Mouse (Mus musculus) embryo, embryonic 11.5 days (tissue): Measurements from ENCODE around the gene Gm10837.

ENCODE experiments used
- DNase-seq: peaks from one replicate; pipeline ENCODE4 v3.0.0-alpha.2; 2012; ENCODE audit warnings: low read depth, low spot score

The Gm10837 gene

GRCm38 (mm10) chr14:122464763-122465741, 25.3 kb upstream of the Gm10837 start, which contains the start of gene Zic5:
Gene Zic5 (minus strand): TSS chr14:122465677.
- no peak for DNase-seq

DNA sequence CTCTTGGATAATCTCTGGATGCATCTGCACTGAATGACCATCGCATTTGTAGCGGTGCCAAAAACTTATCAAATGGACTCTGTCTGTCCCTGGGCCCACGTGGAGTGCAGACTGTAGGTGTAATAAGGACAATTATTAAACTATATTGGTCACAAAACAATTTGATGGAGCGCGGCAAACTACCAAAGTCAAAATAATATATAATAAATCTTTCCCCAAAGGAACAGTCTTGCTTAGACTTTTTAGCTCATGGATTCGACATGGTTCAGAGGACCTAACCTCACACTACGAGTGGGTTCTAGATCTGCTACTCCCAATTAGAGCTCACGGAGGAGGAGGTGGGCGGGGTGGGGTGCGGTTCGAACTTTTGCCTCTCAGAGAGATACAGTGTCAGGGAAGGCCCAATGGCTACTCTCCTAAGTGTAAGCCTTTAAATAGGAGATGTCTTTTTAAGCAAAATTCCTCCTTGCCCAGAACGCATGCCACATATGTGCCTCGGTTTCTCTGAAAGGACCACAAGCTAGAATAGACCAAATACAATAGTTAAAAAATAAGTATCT, 24.4 kb upstream of the Gm10837 start:
- DNase-seq: no peak

- no peak for DNase-seq
Observed at GRCm38 (mm10) chr14:122466756-122467362, 23.5 kb upstream of the Gm10837 start.

- DNase-seq: no peak
Observed at GRCm38 (mm10) chr14:122467926-122468841, 22.2 kb upstream of the Gm10837 start.

- no peak for DNase-seq
Observed at GRCm38 (mm10) chr14:122468971-122469755, 21.2 kb upstream of the Gm10837 start.

DNA sequence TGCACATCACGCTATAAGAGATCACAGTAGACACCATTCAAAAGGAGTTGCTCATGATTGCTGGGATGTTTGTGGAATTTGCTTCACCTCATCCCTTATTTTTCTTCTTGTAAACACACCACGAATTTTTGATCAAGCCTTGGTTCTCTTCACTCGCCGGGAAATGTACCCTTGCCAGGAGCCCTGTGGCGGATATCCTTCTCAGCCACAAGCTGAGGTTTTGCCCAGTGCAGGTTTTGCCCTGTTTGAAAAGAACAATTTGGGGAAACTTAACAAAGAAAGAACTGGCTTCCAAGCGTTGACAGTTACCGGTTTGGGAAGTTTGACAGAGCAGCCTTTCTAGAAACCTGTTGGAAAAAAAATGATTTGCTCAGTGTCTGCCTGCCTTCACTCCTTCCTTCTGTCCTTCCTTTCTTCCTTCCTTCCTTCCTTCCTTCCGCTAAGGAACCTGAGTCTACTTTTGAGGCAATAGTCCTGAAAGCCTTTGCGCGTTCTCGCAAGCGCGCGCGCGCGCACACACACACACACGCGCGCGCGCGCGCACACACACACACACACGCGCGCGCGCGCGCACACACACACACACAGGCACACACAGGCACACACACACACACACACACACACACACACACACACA, 18.8 kb upstream of the Gm10837 start:
- DNase-seq: no peak

GRCm38 (mm10) chr14:122472161-122472560, 18.2 kb upstream of the Gm10837 start:
- DNase-seq: no peak

GRCm38 (mm10) chr14:122472647-122473046, 17.7 kb upstream of the Gm10837 start:
- no peak for DNase-seq

DNA sequence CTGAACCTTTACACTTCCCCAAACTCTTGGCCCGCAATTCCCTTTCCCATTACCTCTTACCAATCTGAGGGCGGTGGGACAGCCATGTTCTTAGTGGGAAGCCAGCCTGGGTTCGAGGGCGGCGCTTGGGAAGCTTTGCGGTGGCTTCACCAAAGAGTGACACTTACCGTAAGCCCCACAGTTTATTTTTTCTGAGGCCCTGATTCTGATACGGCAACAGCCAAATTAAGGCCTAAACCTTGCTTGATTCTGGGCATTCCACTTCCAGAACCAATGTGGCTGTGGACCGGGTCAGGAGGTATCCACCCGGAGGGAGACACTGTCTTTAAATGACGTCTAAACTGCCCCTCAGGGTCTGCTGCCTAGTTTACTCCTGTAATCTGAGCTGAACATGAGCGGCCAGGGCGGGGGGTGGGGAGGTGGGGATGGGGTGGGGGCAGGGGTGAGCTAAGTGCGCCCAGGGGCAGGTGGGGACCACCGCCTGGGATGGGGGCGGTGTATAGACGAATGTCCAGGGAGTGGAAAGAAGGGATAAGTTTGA, 17.1 kb upstream of the Gm10837 start:
- no peak for DNase-seq

DNA sequence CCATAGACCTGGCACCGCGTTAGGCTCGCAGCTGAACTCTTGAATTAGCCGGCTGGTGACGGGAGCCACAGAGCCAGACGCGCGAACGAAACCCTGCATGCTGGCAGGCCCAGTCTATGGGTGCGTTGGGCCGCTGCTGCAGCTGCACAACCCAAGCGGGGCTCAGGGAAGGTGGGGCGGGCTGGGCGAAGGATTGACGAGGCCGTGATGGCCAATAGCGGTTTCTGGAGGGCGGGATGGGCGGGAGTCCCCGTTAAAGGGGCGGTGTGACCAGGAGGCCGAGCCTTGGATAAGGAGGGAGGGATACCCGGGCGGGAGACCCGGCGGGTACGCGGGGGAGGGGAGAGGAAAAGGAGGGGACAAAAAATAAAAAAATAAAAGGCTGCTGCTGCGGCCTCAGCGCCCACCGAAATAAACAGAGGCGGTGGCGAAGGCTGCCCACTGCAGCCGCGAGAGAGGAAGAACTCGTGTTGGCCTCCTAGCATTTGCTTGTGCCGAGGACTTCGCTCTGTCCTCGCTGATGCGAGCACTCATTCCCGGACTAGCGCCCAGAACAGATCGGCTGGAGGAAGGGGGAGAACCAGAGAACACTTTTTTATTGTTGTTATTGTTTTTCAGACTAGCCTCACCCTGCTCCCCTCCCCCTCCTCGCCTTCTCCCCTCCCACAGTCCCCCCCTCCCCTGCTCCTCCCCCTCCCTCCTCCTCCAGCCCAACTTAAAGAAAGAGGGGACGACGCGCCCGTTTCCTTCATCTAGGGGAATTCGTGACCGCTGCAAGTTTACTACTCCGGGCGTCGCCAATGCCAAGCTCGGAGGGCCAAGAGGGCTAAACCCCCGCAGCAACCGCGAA, 16.1 kb upstream of the Gm10837 start:
- no peak for DNase-seq

- no peak for DNase-seq
Observed at GRCm38 (mm10) chr14:122474891-122475556, 15.4 kb upstream of the Gm10837 start, which contains the start of gene Zic2. Gene Zic2 (plus strand): TSS chr14:122475435.

- no peak for DNase-seq
Observed at GRCm38 (mm10) chr14:122475557-122476040, 14.8 kb upstream of the Gm10837 start.

DNA sequence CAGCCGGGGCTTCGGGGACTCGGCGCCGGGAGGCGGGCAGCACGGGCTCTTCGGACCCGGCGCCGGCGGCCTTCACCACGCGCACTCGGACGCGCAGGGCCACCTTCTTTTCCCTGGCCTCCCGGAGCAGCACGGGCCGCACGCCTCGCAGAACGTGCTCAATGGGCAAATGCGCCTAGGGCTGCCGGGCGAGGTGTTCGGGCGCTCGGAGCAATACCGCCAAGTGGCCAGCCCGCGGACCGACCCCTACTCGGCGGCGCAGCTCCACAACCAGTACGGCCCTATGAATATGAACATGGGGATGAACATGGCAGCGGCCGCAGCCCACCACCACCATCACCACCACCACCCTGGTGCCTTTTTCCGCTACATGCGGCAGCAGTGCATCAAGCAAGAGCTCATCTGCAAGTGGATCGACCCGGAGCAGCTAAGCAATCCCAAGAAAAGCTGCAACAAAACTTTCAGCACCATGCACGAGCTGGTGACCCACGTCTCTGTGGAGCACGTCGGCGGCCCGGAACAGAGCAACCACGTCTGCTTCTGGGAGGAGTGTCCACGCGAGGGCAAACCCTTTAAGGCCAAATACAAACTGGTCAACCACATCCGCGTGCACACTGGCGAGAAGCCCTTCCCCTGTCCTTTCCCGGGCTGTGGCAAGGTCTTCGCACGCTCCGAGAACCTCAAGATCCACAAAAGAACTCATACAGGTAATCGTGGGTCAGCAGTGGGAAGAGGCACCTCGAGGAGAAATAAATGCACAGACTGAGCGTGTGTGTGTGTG, 14.2 kb upstream of the Gm10837 start:
- DNase-seq: no peak

GRCm38 (mm10) chr14:122476822-122477215, 13.6 kb upstream of the Gm10837 start:
- DNase-seq: no peak

GRCm38 (mm10) chr14:122477261-122477671, 13.1 kb upstream of the Gm10837 start:
- no peak for DNase-seq

GRCm38 (mm10) chr14:122477971-122478573, 12.3 kb upstream of the Gm10837 start:
- DNase-seq: no peak

GRCm38 (mm10) chr14:122478574-122479011, 11.8 kb upstream of the Gm10837 start:
- no peak for DNase-seq
